ENCODE assay signal across 24 mouse cellular contexts in genomic region chr4:72688842-72689241, GRCm38 (mm10).
"Had no signal": no experiment of that assay in that cellular context is flagged by ENCODE, and none has a peak within 500 bp of the region (broad histone marks: within the 10 kb centered on the region; RNA-seq: fewer than 3 reads in every experiment).

No protein-coding gene starts in this region.

- H3K36me3 ChIP-seq: heart, embryonic 13.5 days; heart, embryonic 15.5 days; kidney, embryonic 15.5 days; limb, embryonic 13.5 days; limb, embryonic 15.5 days had no signal

- H3K27me3 ChIP-seq: heart, embryonic 13.5 days; heart, embryonic 15.5 days; kidney, embryonic 15.5 days; limb, embryonic 13.5 days; limb, embryonic 15.5 days had no signal

- H3K9ac ChIP-seq: heart, embryonic 13.5 days; heart, embryonic 15.5 days; kidney, embryonic 15.5 days; limb, embryonic 13.5 days; limb, embryonic 15.5 days had no signal

- DNase-seq: gastrocnemius, adult 2 months; gastrocnemius, postnatal 10 days; gastrocnemius, postnatal 25 days; heart, adult 18-20 months; heart, postnatal 14 days; heart, postnatal 36 days; kidney, adult 11 months; kidney, adult 2 months; kidney, adult 9 months; kidney, postnatal 14 days; kidney, postnatal 36 days; layer of hippocampus, adult 9-11 months; layer of hippocampus, postnatal 36 days; left cerebral cortex, postnatal 4 days had no signal

- ATAC-seq: forebrain, embryonic 16.5 days; hindbrain, postnatal 0 days; intestine, embryonic 16.5 days had no signal

- H3K4me1 ChIP-seq: heart, embryonic 13.5 days; heart, embryonic 15.5 days; kidney, embryonic 15.5 days; limb, embryonic 13.5 days; limb, embryonic 15.5 days had no signal

- H3K27ac ChIP-seq: gastrocnemius, adult 2 months; heart, embryonic 13.5 days; heart, embryonic 15.5 days; hindbrain, postnatal 0 days; kidney, embryonic 15.5 days; kidney, postnatal 0 days; limb, embryonic 13.5 days; limb, embryonic 15.5 days had no signal

- H3K4me2 ChIP-seq: heart, embryonic 11.5 days; heart, embryonic 13.5 days; heart, embryonic 15.5 days; kidney, embryonic 15.5 days; limb, embryonic 13.5 days; limb, embryonic 15.5 days had no signal

- H3K4me3 ChIP-seq: gastrocnemius, adult 2 months; heart, embryonic 13.5 days; heart, embryonic 15.5 days; kidney, embryonic 15.5 days; limb, embryonic 13.5 days; limb, embryonic 15.5 days had no signal

- H3K9me3 ChIP-seq: heart, embryonic 13.5 days; heart, embryonic 15.5 days; kidney, embryonic 15.5 days; limb, embryonic 13.5 days; limb, embryonic 15.5 days had no signal
